In the genomic region with DNA sequence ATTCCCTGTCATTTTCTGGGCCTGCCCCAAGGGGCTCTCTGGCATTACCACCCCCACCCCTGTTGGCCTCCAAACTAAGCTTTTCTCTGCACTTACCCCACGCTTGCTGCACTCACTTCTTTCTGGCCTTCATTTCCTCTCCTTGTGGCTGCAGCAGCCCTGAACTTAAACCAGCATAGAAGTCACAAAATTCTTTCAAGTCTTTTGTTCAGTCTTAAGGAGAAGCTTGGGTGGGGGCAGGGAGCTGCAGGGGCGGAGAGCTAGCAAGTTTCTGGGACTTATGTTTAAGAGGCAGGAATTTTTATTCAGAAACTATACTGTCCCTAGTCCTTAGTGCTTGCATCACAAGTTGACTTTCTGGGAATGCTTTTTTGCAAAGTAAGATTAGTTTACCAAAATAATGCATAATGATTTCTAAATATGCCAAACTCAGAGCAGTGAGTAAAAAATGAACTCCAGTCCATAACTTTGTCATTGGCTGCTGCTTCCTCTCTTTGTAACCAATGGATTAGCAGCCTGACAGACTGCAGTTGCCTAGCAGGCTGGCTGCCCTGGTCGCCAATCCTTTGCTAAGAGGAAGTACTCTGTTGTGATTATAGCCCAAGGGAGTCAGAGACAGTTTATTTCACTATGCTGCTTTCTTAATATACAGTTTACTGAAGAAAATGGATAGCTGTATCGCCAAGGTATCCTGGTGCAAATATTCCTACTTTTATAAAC, we compare ENCODE assay signal across 7 mouse cellular contexts. TPM values are rescaled to one million over a fixed set of nuclear protein-coding genes. Genes with fewer than 3 reads are reported as not detected.
DNase-seq lines count a peak whose midpoint lies in the region; ATAC-seq and TF ChIP-seq lines count a peak whose summit lies in the region.

No protein-coding gene starts in this region.

- H3K9ac ChIP-seq in limb, embryonic 14.5 days (ENCODE audit: low read depth, low read length, severe bottlenecking), result peak overlapping the region; percentile 75
- no peak overlapping the region for H3K9ac ChIP-seq in midbrain, embryonic 13.5 days (replicated peaks)

- intact Hi-C loops in heart, postnatal 10 days (cut with DNase I), result no loop called here

- H3K4me3 ChIP-seq in embryonic facial prominence, embryonic 10.5 days, result peak overlapping the region; percentile 96
- peak overlapping the region; percentile 81 for H3K4me3 ChIP-seq in limb, embryonic 14.5 days (replicated peaks; ENCODE audit: low read length)
- peak overlapping the region; percentile 70 for H3K4me3 ChIP-seq in midbrain, embryonic 13.5 days (replicated peaks)

- H3K27me3 ChIP-seq in embryonic facial prominence, embryonic 10.5 days (replicated peaks; ENCODE audit: low read depth, poor library complexity, severe bottlenecking), result no peaks in the 10 kb centered on the region
- H3K27me3 ChIP-seq in limb, embryonic 14.5 days (ENCODE audit: control insufficient read depth, insufficient read depth, low read length), result no peaks in the 10 kb centered on the region
- no peaks in the 10 kb centered on the region for H3K27me3 ChIP-seq in midbrain, embryonic 13.5 days

- 28% methylated on average over 4 of the region's 4 CpGs for WGBS in embryonic facial prominence, embryonic 10.5 days
- whole genome bisulfite sequencing in limb, embryonic 14.5 days, result 15% methylated on average over 4 of the region's 4 CpGs
- 21% methylated on average over 4 of the region's 4 CpGs for WGBS in midbrain, embryonic 13.5 days

- no peaks in the 10 kb centered on the region for H3K9me3 ChIP-seq in embryonic facial prominence, embryonic 10.5 days
- no peaks in the 10 kb centered on the region for H3K9me3 ChIP-seq in limb, embryonic 14.5 days (ENCODE audit: control insufficient read depth, low read length)
- H3K9me3 ChIP-seq in midbrain, embryonic 13.5 days, result no peaks in the 10 kb centered on the region

- peaks cover 16% of the 10 kb centered on the region for H3K4me1 ChIP-seq in embryonic facial prominence, embryonic 10.5 days
- peaks cover 12% of the 10 kb centered on the region for H3K4me1 ChIP-seq in limb, embryonic 14.5 days (ENCODE audit: control insufficient read depth, insufficient read depth, low read length)
- H3K4me1 ChIP-seq in midbrain, embryonic 13.5 days (replicated peaks), result peaks cover 13% of the 10 kb centered on the region

- no peak for TF ChIP-seq POLR2A in limb, embryonic 14.5 days (IDR thresholded peaks at IDR 0.05; ENCODE audit: borderline replicate concordance, extremely low read depth, insufficient read depth, insufficient read length)

- H3K4me2 ChIP-seq in limb, embryonic 14.5 days (replicated peaks; ENCODE audit: low read depth, low read length, severe bottlenecking), result peak overlapping the region; percentile 60
- peak overlapping the region; percentile 71 for H3K4me2 ChIP-seq in midbrain, embryonic 13.5 days (replicated peaks)

- peak; percentile 18 for DNase-seq in R1 (ENCODE audit: low read depth, low spot score)
- peak; percentile 36 for DNase-seq in embryonic facial prominence, embryonic 10.5 days (ENCODE audit: low spot score)
- DNase-seq in heart, postnatal 10 days, result peak; percentile 46 to 56
- DNase-seq in limb, embryonic 14.5 days (ENCODE audit: low spot score), result peak; percentile 34
- DNase-seq in thymus, postnatal 14 days, result peak; percentile 69
- DNase-seq in cerebellum, adult 11-12 months, result no peak

- ATAC-seq in limb, embryonic 14.5 days (ENCODE audit: low FRiP score, low read depth), result peak; percentile 42; the same call in 1 of the 2 replicates
- no peak for ATAC-seq in midbrain, embryonic 13.5 days

- H3K36me3 ChIP-seq in embryonic facial prominence, embryonic 10.5 days (replicated peaks), result 0 out of 2 replicates have a peak, but pooled peaks cover 2% of the 10 kb centered on the region
- H3K36me3 ChIP-seq in limb, embryonic 14.5 days (ENCODE audit: control insufficient read depth, insufficient read depth, low read length), result no peaks in the 10 kb centered on the region
- H3K36me3 ChIP-seq in midbrain, embryonic 13.5 days, result no peaks in the 10 kb centered on the region

- peak overlapping the region; percentile 87 for H3K27ac ChIP-seq in embryonic facial prominence, embryonic 10.5 days (replicated peaks)
- H3K27ac ChIP-seq in limb, embryonic 14.5 days (replicated peaks; ENCODE audit: low read depth, low read length), result peak overlapping the region; percentile 78
- H3K27ac ChIP-seq in midbrain, embryonic 13.5 days, result no peak overlapping the region

RNA-seq across cellular contexts. Expression of a gene that starts 1.5 kb away (rescaled TPM):
- polyA plus RNA-seq in embryonic facial prominence, embryonic 10.5 days (2016; fragmentation: Nextera tagmentation; extraction: Ambion mirVana), result 23.9 and 25.3 TPM in 2 replicates
- total RNA-seq in heart, postnatal 10 days (2021), result 10 to 100 TPM; 17.9 to 20.9 TPM
- polyA plus RNA-seq in limb, embryonic 14.5 days (2012; rRNA removed), result 21.2 and 21.3 TPM in 2 replicates
- 21.0 and 27.4 TPM in 2 replicates for polyA plus RNA-seq in limb, embryonic 14.5 days (2014; fragmentation: Nextera tagmentation; extraction: Ambion mirVana)
- 16.1 and 19.2 TPM in 2 replicates for polyA plus RNA-seq in midbrain, embryonic 13.5 days (2015; fragmentation: Nextera tagmentation; extraction: Ambion mirVana)
